Mouse (Mus musculus): ENCODE data around the gene Coro2b. TPM values are rescaled to one million over a fixed set of nuclear protein-coding genes. Genes with fewer than 3 reads are reported as not detected.

Gene Coro2b
- total RNA-seq, 2 experiments from 2014 or later: 91.2 to 95.5 TPM

DNA sequence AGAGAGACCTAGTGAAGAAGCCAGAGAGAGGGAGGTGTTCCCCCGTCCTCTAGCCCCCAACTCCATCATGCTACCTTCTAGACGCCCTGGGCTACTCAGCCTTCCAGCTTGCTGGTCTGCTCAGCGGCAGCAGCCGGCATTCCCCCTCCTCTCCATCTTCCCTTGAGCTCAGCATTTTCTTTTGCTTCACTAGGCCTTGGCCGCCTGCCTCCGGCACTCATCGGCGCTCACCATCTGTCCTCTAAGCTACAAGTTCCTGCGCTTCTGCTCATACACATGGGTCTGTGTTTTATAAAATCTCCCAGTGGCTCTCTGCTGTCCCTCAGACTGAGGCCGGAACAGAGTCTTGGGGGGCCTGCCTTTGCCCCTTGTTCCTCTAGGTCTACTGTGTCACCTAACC lies 3.9 kb upstream of the Coro2b start:
- peak; percentile 94 for DNase-seq
- intact Hi-C loops (cut with DNase I): no loop called here

DNA sequence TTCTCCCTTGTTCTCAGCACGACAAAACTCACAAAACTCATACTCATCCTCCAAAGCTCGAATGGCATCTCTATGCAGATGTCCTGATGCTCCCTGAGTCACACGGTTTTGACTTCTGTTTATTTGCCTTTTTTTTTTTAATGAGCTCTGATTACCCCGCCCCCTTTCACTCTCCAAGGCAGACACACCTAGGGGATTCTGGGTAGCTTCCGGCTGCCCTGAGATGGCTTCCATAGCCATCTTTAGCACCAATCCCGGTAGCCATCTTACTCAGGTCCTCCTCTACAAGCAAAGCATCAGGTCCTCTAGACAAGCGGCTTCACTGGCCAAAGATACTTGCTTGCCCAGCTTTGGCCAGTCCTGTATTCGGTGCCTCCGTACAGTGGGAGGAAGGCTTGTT lies 3.3 kb upstream of the Coro2b start:
- intact Hi-C loops (cut with DNase I): no loop called here
- no peak for DNase-seq

- DNase-seq: peak; percentile 86
- intact Hi-C loops (cut with DNase I): loop anchor here (5.0 kb wide), 1 partner anchor 57 kb away; no protein-coding TSS in a partner anchor
Observed at GRCm38 (mm10) chr9:62539251-62539711, 2.4 kb upstream of the Coro2b start.

GRCm38 (mm10) chr9:62537941-62538340 lies 1.1 kb upstream of the Coro2b start:
- peak; percentile 44 for DNase-seq
- intact Hi-C loops (cut with DNase I): loop anchor here (5.0 kb wide), 1 partner anchor 56 kb away; no protein-coding TSS in a partner anchor

- intact Hi-C loops (cut with DNase I): loop anchor here (5.0 kb wide), 1 partner anchor 54 kb away; no protein-coding TSS in a partner anchor
- DNase-seq: peak; percentile 67
Observed at GRCm38 (mm10) chr9:62536119-62536654, 657 bp downstream of the Coro2b start.

- DNase-seq: peak; percentile 30
- intact Hi-C loops (cut with DNase I): loop anchor here (5.0 kb wide), 1 partner anchor 53 kb away; no protein-coding TSS in a partner anchor
Observed at GRCm38 (mm10) chr9:62535566-62535965, 1.3 kb downstream of the Coro2b start.

GRCm38 (mm10) chr9:62534691-62535090 lies 2.2 kb downstream of the Coro2b start:
- DNase-seq: no peak
- intact Hi-C loops (cut with DNase I): loop anchor here (5.0 kb wide), 1 partner anchor 52 kb away; no protein-coding TSS in a partner anchor

DNA sequence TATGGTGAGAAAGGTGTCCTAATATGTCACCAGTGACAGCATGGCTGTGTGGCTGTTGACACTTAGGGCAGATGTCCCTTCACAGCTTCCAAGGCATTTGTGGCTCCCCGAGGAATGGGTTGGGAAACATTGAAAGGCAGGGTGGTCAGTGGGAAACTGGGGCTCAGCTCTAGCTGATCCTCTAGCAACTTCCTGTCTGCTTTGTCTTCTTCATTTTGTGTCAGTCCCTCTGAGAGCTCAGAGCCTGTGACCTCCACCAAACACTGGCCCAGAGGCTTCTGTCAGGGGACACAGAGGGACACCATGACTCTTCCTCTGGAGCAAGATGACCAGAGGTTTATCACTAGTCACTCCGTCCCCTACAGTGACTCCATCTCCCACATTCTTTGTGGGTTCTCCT lies 2.7 kb downstream of the Coro2b start:
- no peak for DNase-seq
- intact Hi-C loops (cut with DNase I): no loop called here

DNA sequence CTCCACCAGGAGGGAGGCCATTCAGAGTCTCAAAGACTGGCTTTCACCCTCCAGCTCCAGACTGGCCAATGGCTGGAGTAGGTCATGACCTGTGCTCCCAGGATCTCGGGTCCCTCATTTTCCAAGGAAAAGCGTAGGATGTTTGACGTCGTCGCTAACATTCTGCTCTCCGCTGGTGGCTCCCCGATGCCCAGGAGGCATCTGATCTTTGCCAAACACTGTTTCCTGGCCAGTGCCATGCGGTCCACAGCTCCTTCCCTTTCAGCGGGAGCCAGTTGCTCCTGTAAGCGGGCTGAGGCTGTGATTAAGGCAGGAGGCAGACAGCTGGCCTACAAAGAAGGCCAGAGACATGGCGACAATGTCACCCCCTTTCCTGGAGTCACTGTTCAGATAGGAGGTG lies 4.0 kb downstream of the Coro2b start:
- peak; percentile 31 for DNase-seq
- intact Hi-C loops (cut with DNase I): no loop called here

DNA sequence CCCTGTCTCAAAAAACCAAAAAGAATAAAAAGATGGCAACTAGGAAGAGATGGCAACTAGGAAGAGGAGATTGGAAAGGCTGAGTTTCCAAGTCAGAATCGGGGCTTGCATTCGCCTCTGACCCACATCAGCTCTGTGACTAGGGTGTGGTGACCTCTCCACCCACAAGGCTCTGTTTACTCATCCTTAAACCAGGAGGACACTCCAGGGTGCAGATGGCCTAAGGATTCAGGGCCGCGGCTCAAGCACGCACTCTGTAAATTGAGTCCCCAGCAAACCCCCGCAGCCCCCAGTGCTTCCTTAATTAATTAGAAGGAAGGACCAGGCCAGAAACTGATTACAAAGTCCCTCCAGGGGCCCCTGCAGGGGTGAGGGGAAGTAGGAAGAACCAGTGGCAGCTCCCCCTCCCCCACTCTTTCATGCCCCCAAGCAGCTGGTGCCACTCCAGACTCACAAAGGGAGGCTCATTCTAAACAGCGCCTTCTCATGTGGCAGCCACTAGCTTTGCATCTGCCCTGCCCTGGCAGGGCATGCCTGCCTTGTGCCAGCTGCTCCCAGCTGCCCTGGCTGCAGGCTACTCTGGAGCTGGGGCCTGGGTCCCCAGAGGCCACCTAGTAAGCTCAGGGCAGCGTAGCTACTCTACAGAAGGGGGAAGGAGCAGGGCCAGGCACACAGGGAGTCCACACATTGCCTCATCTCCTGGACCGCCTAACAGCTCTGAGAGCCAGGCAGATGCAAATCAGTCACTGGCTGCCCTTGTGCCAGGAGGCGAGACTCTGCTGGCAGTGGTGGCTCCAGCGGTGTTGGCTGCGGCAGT lies 5.2 kb downstream of the Coro2b start:
- intact Hi-C loops (cut with DNase I): no loop called here
- peak; percentile 89 for DNase-seq

GRCm38 (mm10) chr9:62528527-62528926 lies 8.3 kb downstream of the Coro2b start:
- no peak for DNase-seq

DNA sequence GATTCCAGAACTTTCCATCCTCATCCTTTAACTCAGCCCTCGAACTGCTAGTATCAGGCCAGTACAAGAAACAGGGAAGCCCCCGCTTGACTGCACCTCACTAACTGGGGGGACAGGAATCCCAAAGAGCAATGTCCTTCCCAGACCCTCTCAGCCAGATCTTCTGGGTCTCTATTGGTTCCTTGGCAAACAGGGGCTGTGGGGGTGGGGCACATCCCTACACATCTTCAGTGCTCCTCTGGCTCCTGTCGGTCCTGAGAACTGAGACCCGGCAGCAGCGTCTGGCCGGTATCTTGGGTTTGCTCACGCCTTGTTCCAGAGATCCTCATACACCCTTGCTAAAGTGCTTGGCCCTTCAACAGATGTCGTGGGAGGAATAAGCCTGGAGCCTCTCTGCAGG lies 10.0 kb downstream of the Coro2b start:
- intact Hi-C loops (cut with DNase I): no loop called here
- DNase-seq: peak; percentile 46

More at GRCm38 (mm10) chr9:62528527-62528926, 8.3 kb downstream of the Coro2b start:
- intact Hi-C loops (cut with DNase I): no loop called here

- DNase-seq: peak; percentile 94
- intact Hi-C loops (cut with DNase I): no loop called here
Observed at GRCm38 (mm10) chr9:62526451-62526850, 10.4 kb downstream of the Coro2b start.

GRCm38 (mm10) chr9:62524761-62525308 lies 12.0 kb downstream of the Coro2b start:
- DNase-seq: no peak
- intact Hi-C loops (cut with DNase I): no loop called here

- intact Hi-C loops (cut with DNase I): no loop called here
- no peak for DNase-seq
Observed at GRCm38 (mm10) chr9:62522791-62523471, 13.9 kb downstream of the Coro2b start.

- intact Hi-C loops (cut with DNase I): no loop called here
- peak; percentile 67 for DNase-seq
Observed at GRCm38 (mm10) chr9:62522211-62522610, 14.6 kb downstream of the Coro2b start.

- intact Hi-C loops (cut with DNase I): no loop called here
- no peak for DNase-seq
Observed at GRCm38 (mm10) chr9:62521541-62521940, 15.3 kb downstream of the Coro2b start.

- intact Hi-C loops (cut with DNase I): no loop called here
- no peak for DNase-seq
Observed at GRCm38 (mm10) chr9:62520933-62521332, 15.9 kb downstream of the Coro2b start.

DNA sequence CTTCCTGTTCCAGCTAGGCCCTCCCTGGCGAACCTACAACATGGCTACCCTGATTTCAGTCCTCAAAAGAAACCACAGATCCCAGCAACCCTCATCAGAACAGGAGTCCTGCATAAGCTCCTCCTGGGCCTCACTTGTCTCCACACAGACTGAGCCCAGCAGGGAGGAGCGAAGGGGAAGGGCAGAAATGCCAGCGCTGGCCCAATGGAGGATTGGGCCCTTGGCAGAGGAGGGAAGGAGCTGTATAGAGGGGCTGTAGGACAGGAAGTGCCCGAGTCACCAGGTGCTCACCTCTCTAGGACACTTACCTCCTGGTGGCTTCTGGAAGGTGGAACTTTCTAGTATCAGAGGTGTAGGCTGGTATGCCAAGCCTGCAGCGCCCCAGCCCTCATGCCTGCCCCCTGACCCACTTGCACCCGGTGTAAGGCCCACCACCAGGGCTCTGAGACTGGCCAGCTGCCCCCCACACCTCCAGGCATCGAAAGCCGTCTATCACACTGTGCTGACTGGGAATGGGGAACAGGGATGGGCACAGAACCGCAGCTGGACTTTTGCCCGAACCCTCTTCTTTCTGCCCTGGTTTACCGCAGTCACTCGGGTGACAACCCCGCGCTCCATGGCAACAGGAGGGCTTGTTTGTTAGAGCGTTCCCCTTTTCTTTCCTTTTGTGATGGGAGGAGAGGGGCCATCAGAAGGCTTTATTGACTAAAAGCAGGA lies 16.9 kb downstream of the Coro2b start:
- intact Hi-C loops (cut with DNase I): no loop called here
- DNase-seq: peak; percentile 67

DNA sequence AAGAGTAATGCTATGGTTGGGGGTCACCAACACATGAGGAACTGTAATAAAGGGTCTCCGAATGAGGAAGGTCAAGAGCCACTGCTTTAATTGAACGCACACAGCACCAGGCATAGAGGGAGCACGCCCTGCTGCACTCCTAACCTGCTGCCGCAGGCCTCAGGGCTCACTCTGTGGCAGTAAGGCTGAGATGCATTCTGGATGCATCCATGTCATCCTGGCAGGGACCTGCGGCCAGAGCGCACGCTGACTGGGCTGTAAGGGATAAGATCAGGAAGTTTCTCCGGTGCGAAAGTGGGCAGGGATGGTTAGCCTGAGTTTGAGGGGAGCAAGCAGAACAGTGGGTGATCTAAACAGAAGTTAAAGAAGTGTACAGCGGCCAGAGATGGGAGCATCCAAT lies 17.5 kb downstream of the Coro2b start:
- intact Hi-C loops (cut with DNase I): no loop called here
- no peak for DNase-seq
